Mouse (Mus musculus) MEL (cell line): ENCODE measurements around the gene Scnm1. TPM values are rescaled to one million over a fixed set of nuclear protein-coding genes. Genes with fewer than 3 reads are reported as not detected.
"Not testable (repeated sequence)": the region's sequence is repeated elsewhere in the genome, so short reads cannot be mapped to it uniquely, and the experiment has no call there.

Experiments
- DNase-seq: peaks from one replicate; pipeline ENCODE4 v3.0.0; 2011; ENCODE audit warnings: low read depth, low spot score
- H3K27ac ChIP-seq: 2 replicates; pipeline ENCODE4 v1.5.1; 2012; ENCODE audit warnings: low read depth, mild to moderate bottlenecking, control low read depth, low read length, moderate library complexity; ENCODE audit not compliant: control insufficient read depth
- H3K27me3 ChIP-seq, 2 experiments: fragments of 150-350 bp in 1 of 2; sonication (generic) in 1 of 2; 2 replicates each; pipeline ENCODE4 v1.6.1; 2012; ENCODE audit warnings: low read length in 2 of 2, mild to moderate bottlenecking in 2 of 2, improper control_type of control experiment in 1 of 2, moderate library complexity in 1 of 2; ENCODE audit not compliant: insufficient read depth in 2 of 2, control insufficient read depth in 1 of 2
- H3K36me3 ChIP-seq, 2 experiments: 2 replicates each; pipeline ENCODE4 v1.6.1; 2012 to 2014; ENCODE audit warnings: low read length in 2 of 2, improper control_type of control experiment in 1 of 2, inconsistent platforms in 1 of 2, mild to moderate bottlenecking in 1 of 2; ENCODE audit not compliant: insufficient read depth in 2 of 2, control insufficient read depth in 1 of 2
- H3K4me1 ChIP-seq, 2 experiments: fragments of 150-350 bp in 1 of 2; sonication (generic) in 1 of 2; 2 replicates each; pipeline ENCODE4 v1.6.1; 2012; ENCODE audit warnings: low read length in 2 of 2, improper control_type of control experiment in 1 of 2, mild to moderate bottlenecking in 1 of 2; ENCODE audit not compliant: insufficient read depth in 2 of 2, control insufficient read depth in 1 of 2
- H3K4me3 ChIP-seq, 2 experiments: fragments of 150-350 bp in 1 of 2; sonication (generic) in 1 of 2; 2 replicates each; pipeline ENCODE4 v1.5.1; 2012; ENCODE audit warnings: low read depth in 2 of 2, low read length in 2 of 2, mild to moderate bottlenecking in 2 of 2, moderate library complexity in 2 of 2, control low read depth in 1 of 2, improper control_type of control experiment in 1 of 2; ENCODE audit not compliant: control insufficient read depth in 1 of 2, insufficient read depth in 1 of 2
- H3K79me2 ChIP-seq: 2 replicates; pipeline ENCODE4 v1.6.1; 2012; ENCODE audit warnings: mild to moderate bottlenecking, low read length, moderate library complexity; ENCODE audit not compliant: control insufficient read depth, poor library complexity, insufficient read depth
- H3K9ac ChIP-seq: 2 replicates; pipeline ENCODE4 v1.6.1; 2012; ENCODE audit warnings: low read depth, mild to moderate bottlenecking, control low read depth, low read length, moderate library complexity; ENCODE audit not compliant: control insufficient read depth, poor library complexity, severe bottlenecking
- H3K9me3 ChIP-seq: fragments of 150-350 bp; sonication (generic); replicated peaks from 2 replicates; pipeline ENCODE4 v1.6.1; 2012; ENCODE audit warnings: mild to moderate bottlenecking, low read length, improper control_type of control experiment, moderate library complexity; ENCODE audit not compliant: insufficient read depth
- BHLHE40 ChIP-seq: IDR thresholded peaks from 2 replicates; pipeline ENCODE4 v1.6.1; 2012; ENCODE audit warnings: low read depth, mild to moderate bottlenecking, inconsistent platforms, low read length, improper control_type of control experiment, borderline replicate concordance
- CHD1 ChIP-seq: IDR thresholded peaks from 2 replicates; pipeline ENCODE4 v1.6.1; 2012; ENCODE audit warnings: low read depth, mild to moderate bottlenecking, inconsistent platforms, low read length, improper control_type of control experiment
- CHD2 ChIP-seq: IDR thresholded peaks from 2 replicates; pipeline ENCODE4 v1.6.1; 2011; ENCODE audit warnings: low read length, improper control_type of control experiment
- CTCF ChIP-seq, 3 experiments: IDR thresholded peaks in 2 of 3; conservative IDR thresholded peaks in 1 of 3; 2 replicates each; pipeline ENCODE4 v1.5.1; 2011 to 2012; ENCODE audit warnings: low read length in 3 of 3, low read depth in 2 of 3, mild to moderate bottlenecking in 2 of 3, improper control_type of control experiment in 1 of 3, inconsistent platforms in 1 of 3, mixed read lengths in 1 of 3, moderate library complexity in 1 of 3; ENCODE audit not compliant: control insufficient read depth in 1 of 3, insufficient read depth in 1 of 3, poor library complexity in 1 of 3, severe bottlenecking in 1 of 3
- ELF1 ChIP-seq: IDR thresholded peaks from 2 replicates; pipeline ENCODE4 v1.6.1; 2014; ENCODE audit warnings: low read depth, mild to moderate bottlenecking, inconsistent platforms, low read length, improper control_type of control experiment, moderate library complexity
- EP300 ChIP-seq, 2 experiments: IDR thresholded peaks; 2 replicates each; pipeline ENCODE4 v1.6.1; 2011; ENCODE audit warnings: improper control_type of control experiment in 2 of 2, low read length in 2 of 2, low read depth in 1 of 2, mild to moderate bottlenecking in 1 of 2
- ETS1 ChIP-seq: IDR thresholded peaks from 2 replicates; pipeline ENCODE4 v1.6.1; 2012; ENCODE audit warnings: low read depth, mild to moderate bottlenecking, inconsistent platforms, low read length, improper control_type of control experiment, moderate library complexity
- GABPA ChIP-seq: IDR thresholded peaks from 2 replicates; pipeline ENCODE4 v1.6.1; 2012; ENCODE audit warnings: low read depth, mild to moderate bottlenecking, inconsistent platforms, low read length, improper control_type of control experiment, moderate library complexity
- GATA1 ChIP-seq: IDR thresholded peaks from 2 replicates; pipeline ENCODE4 v1.6.1; 2011; ENCODE audit warnings: low read depth, low read length, improper control_type of control experiment
- HCFC1 ChIP-seq: IDR thresholded peaks from 2 replicates; pipeline ENCODE4 v1.6.1; 2012; ENCODE audit warnings: low read depth, mild to moderate bottlenecking, inconsistent platforms, low read length, improper control_type of control experiment, moderate library complexity
- JUND ChIP-seq: IDR thresholded peaks from 2 replicates; pipeline ENCODE4 v1.6.1; 2011; ENCODE audit warnings: low read depth, mild to moderate bottlenecking, improper control_type of control experiment, low read length
- KAT2A ChIP-seq: conservative IDR thresholded peaks from 2 replicates; pipeline ENCODE4 v1.6.1; 2012; ENCODE audit warnings: low read depth, low read length, improper control_type of control experiment, inconsistent platforms
- MAX ChIP-seq: IDR thresholded peaks from 2 replicates; pipeline ENCODE4 v1.6.1; 2011; ENCODE audit warnings: low read length, improper control_type of control experiment
- MAZ ChIP-seq: IDR thresholded peaks from 2 replicates; pipeline ENCODE4 v1.6.1; 2012; ENCODE audit warnings: low read depth, mild to moderate bottlenecking, inconsistent platforms, low read length, improper control_type of control experiment
- MXI1 ChIP-seq: IDR thresholded peaks from 2 replicates; pipeline ENCODE4 v1.6.1; 2011; ENCODE audit warnings: mild to moderate bottlenecking, low read depth, low read length, improper control_type of control experiment
- MYC ChIP-seq: IDR thresholded peaks from 2 replicates; pipeline ENCODE4 v1.6.1; 2011; ENCODE audit warnings: low read depth, mild to moderate bottlenecking, low read length, improper control_type of control experiment, moderate library complexity
- NELFE ChIP-seq: IDR thresholded peaks from 2 replicates; pipeline ENCODE4 v1.6.1; 2011; ENCODE audit warnings: low read depth, low read length, improper control_type of control experiment
- POLR2A ChIP-seq, 2 experiments: IDR thresholded peaks; 2 replicates each; pipeline ENCODE4 v1.6.1; 2011 to 2012; ENCODE audit warnings: low read length in 2 of 2, mild to moderate bottlenecking in 2 of 2, control low read depth in 1 of 2, improper control_type of control experiment in 1 of 2, low read depth in 1 of 2, moderate library complexity in 1 of 2; ENCODE audit not compliant: control insufficient read depth in 1 of 2, insufficient read depth in 1 of 2, poor library complexity in 1 of 2
- POLR2AphosphoS2 ChIP-seq: IDR thresholded peaks from 2 replicates; pipeline ENCODE4 v1.6.1; 2011; ENCODE audit warnings: low read length, improper control_type of control experiment
- RCOR1 ChIP-seq: IDR thresholded peaks from 2 replicates; pipeline ENCODE4 v1.6.1; 2012; ENCODE audit warnings: low read depth, mild to moderate bottlenecking, inconsistent platforms, low read length, improper control_type of control experiment
- SIN3A ChIP-seq: IDR thresholded peaks from 2 replicates; pipeline ENCODE4 v1.6.1; 2012; ENCODE audit warnings: low read length, improper control_type of control experiment, inconsistent platforms
- TAL1 ChIP-seq: IDR thresholded peaks from 2 replicates; pipeline ENCODE4 v1.6.1; 2012; ENCODE audit warnings: mild to moderate bottlenecking, inconsistent platforms, low read length, moderate library complexity, mixed read lengths
- TBP ChIP-seq: IDR thresholded peaks from 2 replicates; pipeline ENCODE4 v1.8.0; 2011; ENCODE audit warnings: low read depth, low read length, improper control_type of control experiment
- TCF12 ChIP-seq: IDR thresholded peaks from 2 replicates; pipeline ENCODE4 v1.6.1; 2014; ENCODE audit warnings: low read depth, mild to moderate bottlenecking, inconsistent platforms, low read length, improper control_type of control experiment, moderate library complexity
- ZMIZ1 ChIP-seq: IDR thresholded peaks from 2 replicates; pipeline ENCODE4 v1.6.1; 2012; ENCODE audit warnings: low read depth, mild to moderate bottlenecking, inconsistent platforms, low read length, improper control_type of control experiment, moderate library complexity
- ZNF384 ChIP-seq: IDR thresholded peaks from 2 replicates; pipeline ENCODE4 v1.6.1; 2012; ENCODE audit warnings: low read depth, mild to moderate bottlenecking, inconsistent platforms, low read length, improper control_type of control experiment
- polyA plus RNA-seq, 2 experiments: library from polyadenylated mRNA; stranded (reverse) in 1 of 2; unstranded in 1 of 2; fragments of >175 nt in 1 of 2; fragments of >200 nt in 1 of 2; gene quantifications; 2 replicates each; pipeline versions ENCODE4 v1.2.1 to v1.2.4; 2012; ENCODE audit warnings: low replicate concordance in 2 of 2, low read depth in 1 of 2; ENCODE audit not compliant: insufficient read length in 2 of 2, insufficient read depth in 1 of 2, missing spikeins in 1 of 2
- total RNA-seq: library from RNA; depleted of rRNA; stranded (reverse); fragments of 300-350 nt; gene quantifications from 2 replicates; pipeline ENCODE4 v1.2.3, GENCODE M21; 2012

Scnm1 gene
- total and polyA plus RNA-seq, 3 experiments = 93.1 to 104 TPM; not detected in 1

GRCm38 (mm10) chr3:95135433-95136052, 1.7 kb upstream of the Scnm1 start:
- Histone ChIP-seq H3K36me3 (peaks cover 0 to 20% of the 10 kb centered on the region in 2 experiments), H3K79me2 (peaks cover 11% of the 10 kb centered on the region), H3K9me3 (no peaks in the 10 kb centered on the region), H3K4me1 (peaks cover 12 to 24% of the 10 kb centered on the region in 2 experiments), H3K27ac (peak overlapping the region; percentile 79), H3K27me3 (no peaks in the 10 kb centered on the region), H3K4me3 (peak overlapping the region; percentile 55 to 86), H3K9ac (peak overlapping the region; percentile 45)
- TF ChIP-seq MXI1 (peak; percentile 58; the same call in 1 of the 2 replicates), RCOR1 (peak; percentile 3), EP300 (IDR thresholded peaks at IDR 0.05; ENCODE audit: low read depth in 1 of 2, low read length in 2 of 2) (peak; percentile 62 to 79), MAZ (peak; percentile 74), CHD1 (no peak), ETS1 (peak; percentile 59; the same call in 1 of the 2 replicates), JUND (0 out of 2 replicates have a peak, but pooled peaks have one; percentile 5), SIN3A (peak; percentile 78), TBP (peak; percentile 76), TAL1 (peak; percentile 85), MYC (peak; percentile 72; the same call in 1 of the 2 replicates), GATA1 (peak; percentile 68; the same call in 1 of the 2 replicates), GABPA (no peak), HCFC1 (no peak; the same call in none of the 2 replicates), ELF1 (peak; percentile 68), TCF12 (peak; percentile 85), POLR2A (IDR thresholded peaks at IDR 0.05; ENCODE audit: control insufficient read depth in 1 of 2, insufficient read depth in 1 of 2, low read depth in 1 of 2, low read length in 2 of 2, poor library complexity in 1 of 2) (peak in 1 of 2 experiments; percentile 41; a peak in 1 of 4 replicates), MAX (peak; percentile 63; the same call in 1 of the 2 replicates), KAT2A (no peak)
- DNase-seq = peak; percentile 88

GRCm38 (mm10) chr3:95135023-95135422, 1.2 kb upstream of the Scnm1 start:
- peaks cover 0 to 20% of the 10 kb centered on the region in 2 experiments for H3K36me3 ChIP-seq
- H3K4me1 ChIP-seq = peaks cover 12 to 24% of the 10 kb centered on the region in 2 experiments
- no peaks in the 10 kb centered on the region for H3K27me3 ChIP-seq
- peak overlapping the region; percentile 67 for H3K9ac ChIP-seq
- peaks cover 11% of the 10 kb centered on the region for H3K79me2 ChIP-seq
- TF ChIP-seq ZMIZ1 (no peak), BHLHE40 (0 out of 2 replicates have a peak, but pooled peaks have one; percentile 21), NELFE (peak; percentile 54; the same call in 1 of the 2 replicates), TCF12 (no peak), CHD1 (peak; percentile 77), RCOR1 (peak; percentile 25; the same call in 1 of the 2 replicates), TBP (peak; percentile 27; the same call in 1 of the 2 replicates), CTCF (IDR thresholded peaks at IDR 0.05 in 2 of 3, conservative IDR thresholded peaks at IDR 0.05 in 1 of 3; ENCODE audit: control insufficient read depth in 1 of 3, insufficient read depth in 1 of 3, low read depth in 2 of 3, low read length in 3 of 3, poor library complexity in 1 of 3, severe bottlenecking in 1 of 3) (no peak), KAT2A (no peak), ELF1 (0 out of 2 replicates have a peak, but pooled peaks have one; percentile 48), CHD2 (peak; percentile 67), HCFC1 (peak; percentile 65), ZNF384 (peak; percentile 62), POLR2AphosphoS2 (peak; percentile 66; the same call in 1 of the 2 replicates), SIN3A (peak; percentile 8; the same call in 1 of the 2 replicates), TAL1 (no peak), POLR2A (IDR thresholded peaks at IDR 0.05; ENCODE audit: control insufficient read depth in 1 of 2, insufficient read depth in 1 of 2, low read depth in 1 of 2, low read length in 2 of 2, poor library complexity in 1 of 2) (no peak)
- peak; percentile 94 for DNase-seq
- peak overlapping the region; percentile 55 to 86 for H3K4me3 ChIP-seq
- peak overlapping the region; percentile 79 for H3K27ac ChIP-seq
- H3K9me3 ChIP-seq = no peaks in the 10 kb centered on the region

GRCm38 (mm10) chr3:95134133-95134532, 322 bp upstream of the Scnm1 start:
- Histone ChIP-seq H3K4me1 (peaks cover 12 to 24% of the 10 kb centered on the region in 2 experiments), H3K36me3 (peaks cover 0 to 20% of the 10 kb centered on the region in 2 experiments; a peak in 3 of 4 replicates), H3K79me2 (peaks cover 11% of the 10 kb centered on the region)
- H3K27me3 ChIP-seq, H3K9me3 ChIP-seq, DNase-seq, H3K4me3 ChIP-seq, H3K27ac ChIP-seq, H3K9ac ChIP-seq: not testable (repeated sequence)
